Mouse (Mus musculus) heart, adult 2 months (tissue): Measurements from ENCODE around the gene Sept6. TPM values are rescaled to one million over a fixed set of nuclear protein-coding genes. Genes with fewer than 3 reads are reported as not detected.

Source experiments
- DNase-seq, 2 experiments: peaks; one replicate each; pipeline ENCODE4 v3.0.0; 2021
- H3K27ac ChIP-seq: fragments of 200-600 bp; 2 replicates; pipeline ENCODE4 v1.8.1; 2022
- H3K27me3 ChIP-seq: fragments of 200-500 bp; 2 replicates; pipeline ENCODE4 v1.6.1; 2012; ENCODE audit warnings: mild to moderate bottlenecking, low read length, inconsistent platforms, mixed read lengths; ENCODE audit not compliant: control insufficient read depth, insufficient read depth
- H3K36me3 ChIP-seq: fragments of 200-500 bp; 2 replicates; pipeline ENCODE4 v1.6.1; 2012; ENCODE audit warnings: low read length, inconsistent platforms; ENCODE audit not compliant: control insufficient read depth, insufficient read depth
- H3K4me1 ChIP-seq: fragments of 200-500 bp; 2 replicates; pipeline ENCODE4 v1.6.1; 2011; ENCODE audit warnings: low read length; ENCODE audit not compliant: control insufficient read depth, insufficient read depth
- H3K4me3 ChIP-seq: fragments of 200-600 bp; 2 replicates; pipeline ENCODE4 v1.8.1; 2022
- H3K79me2 ChIP-seq: fragments of 200-500 bp; replicated peaks from 2 replicates; pipeline ENCODE4 v1.6.1; 2012; ENCODE audit warnings: mild to moderate bottlenecking, inconsistent platforms, low read length, moderate library complexity, mixed read lengths; ENCODE audit not compliant: control insufficient read depth, insufficient read depth
- H3K9ac ChIP-seq: fragments of 200-500 bp; 2 replicates; pipeline ENCODE4 v1.6.1; 2012; ENCODE audit warnings: low read depth, mild to moderate bottlenecking, control low read depth, inconsistent platforms, low read length, mixed read lengths
- CTCF ChIP-seq: fragments of 200-600 bp; IDR thresholded peaks from 2 replicates; pipeline ENCODE4 v1.8.1; 2022; ENCODE audit warnings: antibody characterized with exemption, mild to moderate bottlenecking, moderate library complexity
- EP300 ChIP-seq: fragments of 200-500 bp; IDR thresholded peaks from 2 replicates; pipeline ENCODE4 v1.6.1; 2011; ENCODE audit warnings: low read depth, low read length, control low read depth; ENCODE audit not compliant: insufficient read depth
- POLR2A ChIP-seq: fragments of 200-500 bp; IDR thresholded peaks from 2 replicates; pipeline ENCODE4 v1.6.1; 2011; ENCODE audit warnings: mild to moderate bottlenecking, low read depth, low read length, control low read depth; ENCODE audit not compliant: insufficient read depth
- WGBS: fragments of 180-500 bp; shearing (Covaris S2); methylation state at CpG from one replicate; pipeline ENCODE4 v1.1.7; 2018; 5-methylcytosine and 5-hydroxymethylcytosine counted together
- intact Hi-C: fragments of 180-260 bp; cut with DNase I; formaldehyde crosslinking; loops from one replicate; pipeline ENCODE4 v1.15.1; 2025
- polyA plus RNA-seq: library from polyadenylated mRNA; depleted of rRNA; stranded (reverse); fragments of >200 nt; gene quantifications from 2 replicates; pipeline ENCODE4 v1.2.3, GENCODE M21; 2012
- total RNA-seq, 2 experiments: library from RNA; stranded (reverse); gene quantifications; 2 replicates each; pipeline ENCODE4 v1.2.3; 2021

Sept6 gene
- total and polyA plus RNA-seq, 3 experiments = 3.8 to 6.9 (median 5.5) TPM

DNA sequence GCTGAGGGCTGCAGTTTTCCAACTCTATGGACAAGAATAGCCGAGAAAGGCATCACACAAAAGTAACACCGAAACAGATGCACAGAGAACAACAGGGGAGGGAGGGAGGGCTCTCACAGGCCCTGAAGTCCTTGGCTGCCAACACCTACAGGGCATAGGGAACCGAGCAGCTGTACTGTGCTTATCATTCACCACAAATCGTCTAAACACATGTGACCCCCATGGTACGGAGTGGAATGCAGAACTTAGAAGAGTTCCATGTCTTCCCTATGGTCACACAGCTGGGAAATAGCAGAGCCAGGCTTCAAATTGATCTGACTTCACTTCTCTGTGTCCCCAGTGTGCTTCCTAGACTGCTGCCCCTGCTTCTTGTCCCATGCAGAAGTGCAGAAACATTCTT, 22.3 kb upstream of the Sept6 start:
- Histone ChIP-seq H3K4me3 (no peak overlapping the region), H3K27ac (no peak overlapping the region), H3K4me1 (no peaks in the 10 kb centered on the region), H3K36me3 (no peaks in the 10 kb centered on the region), H3K27me3 (no peaks in the 10 kb centered on the region), H3K79me2 (no peaks in the 10 kb centered on the region), H3K9ac (no peak overlapping the region)
- no peak for TF ChIP-seq EP300
- intact Hi-C loops = no loop called here
- no peak for DNase-seq
- WGBS = 68% methylated on average over 5 of the region's 5 CpGs

GRCm38 (mm10) chrX:36991039-36991438, 555 bp downstream of the Sept6 start:
- 86% methylated on average over 4 of the region's 4 CpGs for WGBS
- H3K9ac ChIP-seq = no peak overlapping the region

DNA sequence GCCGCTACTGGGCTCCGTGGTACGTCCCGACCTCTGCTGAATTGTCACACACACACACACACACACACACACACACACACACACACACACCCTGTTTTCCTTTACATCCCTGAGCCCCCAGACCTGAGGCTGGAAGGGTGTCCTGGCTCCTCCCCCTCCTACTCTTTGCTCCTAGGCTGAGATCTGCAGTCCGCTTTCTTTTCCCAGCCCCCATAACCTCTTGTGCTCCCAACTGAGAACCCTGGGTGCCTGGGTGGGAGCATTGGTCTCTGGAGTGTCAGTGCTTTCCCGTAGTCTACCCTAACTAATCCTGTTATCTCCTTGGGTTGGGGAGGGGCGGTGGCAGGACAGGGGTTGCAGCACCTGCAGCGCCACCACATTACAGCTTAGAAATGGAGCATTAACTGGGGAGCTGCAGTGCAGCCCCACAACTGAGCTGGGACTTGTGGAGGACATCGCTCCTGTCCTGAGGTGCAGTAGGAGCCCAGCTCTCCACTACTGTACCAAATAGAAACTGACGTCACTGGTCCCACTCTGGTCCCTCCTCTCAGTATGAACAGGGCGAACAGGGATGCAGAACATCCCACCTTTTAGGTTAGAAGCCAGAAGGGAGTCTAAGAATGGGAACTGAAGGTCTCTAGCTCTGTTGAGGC, 1.7 kb downstream of the Sept6 start:
- Histone ChIP-seq H3K4me3 (no peak overlapping the region), H3K36me3 (no peaks in the 10 kb centered on the region), H3K79me2 (no peaks in the 10 kb centered on the region), H3K27ac (no peak overlapping the region), H3K9ac (peak overlapping the region; percentile 26; the same call in 1 of the 2 replicates), H3K4me1 (no peaks in the 10 kb centered on the region; the same call in 1 of the 2 replicates), H3K27me3 (no peaks in the 10 kb centered on the region)
- intact Hi-C loops = loop anchor here (5.0 kb wide), 1 partner anchor 53 kb away; no protein-coding TSS in a partner anchor
- TF ChIP-seq CTCF (no peak), POLR2A (no peak), EP300 (no peak)
- peak in 1 of 2 experiments; percentile 33 for DNase-seq
- WGBS = 20% methylated on average over 11 of the region's 11 CpGs

More at GRCm38 (mm10) chrX:36991039-36991438, 555 bp downstream of the Sept6 start:
- H3K36me3 ChIP-seq = no peaks in the 10 kb centered on the region
- no peak for DNase-seq
- no peak for TF ChIP-seq EP300
- no peak for TF ChIP-seq POLR2A
- no peak for TF ChIP-seq CTCF
- H3K27me3 ChIP-seq = no peaks in the 10 kb centered on the region
- intact Hi-C loops = no loop called here
- no peak overlapping the region for H3K27ac ChIP-seq
- no peak overlapping the region for H3K4me3 ChIP-seq
- H3K4me1 ChIP-seq = no peaks in the 10 kb centered on the region; the same call in 1 of the 2 replicates
- H3K79me2 ChIP-seq = no peaks in the 10 kb centered on the region

DNA sequence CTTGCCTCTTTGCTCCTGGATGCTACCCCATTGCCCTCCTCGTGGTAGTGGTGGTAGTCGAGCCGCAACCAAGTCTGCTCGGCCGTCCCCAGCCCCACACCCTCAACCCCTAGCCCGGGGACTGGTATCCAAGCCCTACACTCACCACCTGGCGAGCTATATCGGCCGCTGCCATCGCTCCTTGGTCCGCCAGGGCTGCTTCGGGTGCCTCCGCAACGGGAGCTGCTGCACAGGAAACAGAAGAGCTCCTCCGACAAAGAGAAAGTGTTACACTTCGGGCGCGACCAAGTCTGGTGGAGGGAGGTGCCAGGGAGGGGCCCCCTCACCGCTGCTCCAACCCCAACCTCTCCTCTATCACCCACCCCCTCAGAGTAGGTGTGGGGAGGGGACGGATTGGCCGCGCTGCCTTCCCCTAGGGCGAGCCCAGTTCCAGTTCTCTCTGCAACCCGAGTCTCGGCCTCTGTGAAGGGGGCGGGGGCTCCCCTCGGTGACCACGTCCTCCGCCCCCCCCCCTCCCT, 2.3 kb downstream of the Sept6 start:
- H3K27ac ChIP-seq = peak overlapping the region; percentile 45; the same call in 1 of the 2 replicates
- H3K9ac ChIP-seq = peak overlapping the region; percentile 72
- TF ChIP-seq EP300 = no peak
- no peak for TF ChIP-seq POLR2A
- TF ChIP-seq CTCF = no peak
- H3K4me1 ChIP-seq = no peaks in the 10 kb centered on the region; the same call in 1 of the 2 replicates
- intact Hi-C loops = loop anchor here (5.0 kb wide), 1 partner anchor 52 kb away; no protein-coding TSS in a partner anchor
- H3K36me3 ChIP-seq = no peaks in the 10 kb centered on the region
- H3K27me3 ChIP-seq = no peaks in the 10 kb centered on the region
- H3K79me2 ChIP-seq = no peaks in the 10 kb centered on the region
- 19% methylated on average over 28 of the region's 29 CpGs for WGBS
- DNase-seq = peak; percentile 66 to 72
- peak overlapping the region; percentile 53 for H3K4me3 ChIP-seq

DNA sequence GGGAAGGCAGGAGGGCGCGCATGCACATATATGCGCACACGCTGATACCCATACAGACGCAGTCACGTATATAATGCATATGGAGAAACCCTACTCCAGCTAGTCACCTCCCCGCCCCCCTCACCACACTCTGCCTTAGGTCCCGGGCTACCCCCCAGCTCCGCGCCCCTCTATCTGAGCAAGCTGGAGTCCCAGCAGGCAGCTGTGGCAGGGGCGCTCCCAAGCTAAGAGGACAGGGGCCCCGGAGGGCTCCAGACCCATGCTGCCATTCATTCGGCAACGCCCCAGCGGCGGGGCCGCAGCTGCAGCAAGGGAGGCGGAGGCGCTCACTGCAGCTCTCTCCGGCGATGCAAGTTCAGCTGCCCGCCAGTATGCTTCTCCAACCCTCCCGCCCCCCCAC, 2.8 kb downstream of the Sept6 start:
- peak in 1 of 2 experiments; percentile 46 for DNase-seq
- intact Hi-C loops = loop anchor here (5.0 kb wide), 1 partner anchor 51 kb away; no protein-coding TSS in a partner anchor
- Histone ChIP-seq H3K4me1 (no peaks in the 10 kb centered on the region; the same call in 1 of the 2 replicates), H3K27ac (no peak overlapping the region; the same call in 1 of the 2 replicates), H3K79me2 (no peaks in the 10 kb centered on the region), H3K27me3 (no peaks in the 10 kb centered on the region), H3K36me3 (no peaks in the 10 kb centered on the region), H3K9ac (peak overlapping the region; percentile 9; the same call in 1 of the 2 replicates), H3K4me3 (peak overlapping the region; percentile 53)
- 19% methylated on average over 23 of the region's 23 CpGs for WGBS
- TF ChIP-seq POLR2A = no peak
- TF ChIP-seq CTCF = no peak
- no peak for TF ChIP-seq EP300

GRCm38 (mm10) chrX:36987851-36988250, 3.7 kb downstream of the Sept6 start:
- no peak for DNase-seq
- no peaks in the 10 kb centered on the region for H3K79me2 ChIP-seq
- H3K9ac ChIP-seq = no peak overlapping the region
- intact Hi-C loops = loop anchor here (5.0 kb wide), 1 partner anchor 51 kb away; no protein-coding TSS in a partner anchor
- WGBS = 76% methylated on average over 4 of the region's 4 CpGs
- no peaks in the 10 kb centered on the region for H3K27me3 ChIP-seq
- TF ChIP-seq EP300 = no peak
- no peak for TF ChIP-seq POLR2A
- no peak for TF ChIP-seq CTCF
- no peak overlapping the region for H3K27ac ChIP-seq
- H3K36me3 ChIP-seq = no peaks in the 10 kb centered on the region
- no peak overlapping the region for H3K4me3 ChIP-seq
- peaks cover 3% of the 10 kb centered on the region for H3K4me1 ChIP-seq
